Comparison of ENCODE assay signal across 8 mouse cellular contexts in genomic region chr10:128498590-128498989, GRCm38 (mm10). TPM values are rescaled to one million over a fixed set of nuclear protein-coding genes. Genes with fewer than 3 reads are reported as not detected.
DNase-seq lines count a peak whose midpoint lies in the region; ATAC-seq and TF ChIP-seq lines count a peak whose summit lies in the region.

Gene Myl6b, minus strand, starts transcription at chr10:128498685.

- no peaks in the 10 kb centered on the region for H3K9me3 ChIP-seq in G1E (replicated peaks)
- no peaks in the 10 kb centered on the region for H3K9me3 ChIP-seq in forebrain, embryonic 16.5 days (ENCODE audit: control insufficient read depth, low read length)
- no peaks in the 10 kb centered on the region for H3K9me3 ChIP-seq in lung, embryonic 15.5 days

- peak within 1 kb of the TSS; percentile 72 for H3K4me3 ChIP-seq in G1E (ENCODE audit: low read depth, low read length)
- H3K4me3 ChIP-seq in forebrain, embryonic 16.5 days (replicated peaks; ENCODE audit: low read length), result peak within 1 kb of the TSS; percentile 77
- peak within 1 kb of the TSS; percentile 54 for H3K4me3 ChIP-seq in lung, embryonic 15.5 days

- no peak for TF ChIP-seq CTCF in G1E (IDR thresholded peaks at IDR 0.05; ENCODE audit: low read depth, low read length)

- ATAC-seq in G1E (ENCODE audit: extremely low read depth, insufficient number of reproducible peaks, low FRiP score, poor library complexity, severe bottlenecking), result peak; percentile 90
- peak; percentile 70 for ATAC-seq in forebrain, embryonic 16.5 days
- peak; percentile 92 for ATAC-seq in lung, embryonic 15.5 days (ENCODE audit: borderline replicate concordance, extremely low read depth, low FRiP score, low TSS enrichment)

- peak within 1 kb of the TSS; percentile 66 for H3K9ac ChIP-seq in forebrain, embryonic 16.5 days (replicated peaks; ENCODE audit: low read depth, low read length)
- peak within 1 kb of the TSS; percentile 45 for H3K9ac ChIP-seq in lung, embryonic 15.5 days

- peaks cover 40% of the 10 kb centered on the region for H3K36me3 ChIP-seq in G1E (replicated peaks)
- H3K36me3 ChIP-seq in forebrain, embryonic 16.5 days (ENCODE audit: control insufficient read depth, insufficient read depth), result no peaks in the 10 kb centered on the region
- no peaks in the 10 kb centered on the region for H3K36me3 ChIP-seq in lung, embryonic 15.5 days

- H3K27ac ChIP-seq in forebrain, embryonic 16.5 days (ENCODE audit: low read length), result peak within 1 kb of the TSS; percentile 67
- peak within 1 kb of the TSS; percentile 89 for H3K27ac ChIP-seq in lung, embryonic 15.5 days

- WGBS in forebrain, embryonic 16.5 days, result 0% methylated on average over 25 of the region's 27 CpGs
- under 1% methylated on average over 27 of the region's 27 CpGs for WGBS in lung, embryonic 15.5 days

- H3K4me2 ChIP-seq in forebrain, embryonic 16.5 days (ENCODE audit: low read length), result peak within 1 kb of the TSS; percentile 92
- H3K4me2 ChIP-seq in lung, embryonic 15.5 days, result peak within 1 kb of the TSS; percentile 75

- no peaks in the 10 kb centered on the region for H3K27me3 ChIP-seq in G1E (ENCODE audit: insufficient read depth, low read length)
- no peaks in the 10 kb centered on the region for H3K27me3 ChIP-seq in forebrain, embryonic 16.5 days (replicated peaks; ENCODE audit: control insufficient read depth, insufficient read depth, low read length)
- H3K27me3 ChIP-seq in lung, embryonic 15.5 days, result no peaks in the 10 kb centered on the region

- peaks cover 71% of the 10 kb centered on the region for H3K4me1 ChIP-seq in G1E (ENCODE audit: insufficient read depth, low read depth, low read length)
- H3K4me1 ChIP-seq in forebrain, embryonic 16.5 days (replicated peaks; ENCODE audit: control insufficient read depth, insufficient read depth, low read length), result peaks cover 24% of the 10 kb centered on the region
- H3K4me1 ChIP-seq in lung, embryonic 15.5 days, result peaks cover 22% of the 10 kb centered on the region

- peak; percentile 95 for DNase-seq in G1E (ENCODE audit: low spot score)
- DNase-seq in cerebellum, adult 18-20 months, result peak; percentile 96 to 97
- peak; percentile 96 for DNase-seq in heart, postnatal 4 days
- peak; percentile 94 to 95 for DNase-seq in layer of hippocampus, adult 8-10 months (ENCODE audit: low spot score in 2 of 2)
- DNase-seq in ovary, adult 18-20 months (ENCODE audit: low spot score), result peak; percentile 96
- DNase-seq in thymus, postnatal 0 days (ENCODE audit: low spot score), result peak; percentile 97

RNA-seq across cellular contexts. Expression of gene Myl6b, which starts in this region (rescaled TPM):
- total RNA-seq in G1E (2014; fragmentation: Nextera tagmentation), result 11.4 and 13.1 TPM in 2 replicates
- total RNA-seq in G1E (2017), result 1.7 and 2.0 TPM in 2 replicates
- 14.7 and 17.4 TPM in 2 replicates for polyA plus RNA-seq in G1E (2012)
- 5.4 and 5.9 TPM in 2 replicates for polyA plus RNA-seq in forebrain, embryonic 16.5 days (2015; fragmentation: Nextera tagmentation; extraction: Ambion mirVana)
- 1 to 10 TPM; 3.7 TPM for total RNA-seq in heart, postnatal 4 days (2021)
- 10 to 100 TPM; 18.4 to 23.6 (median 22.6) TPM for total RNA-seq in layer of hippocampus, adult 8-10 months (2022)
- 2.9 and 4.3 TPM in 2 replicates for polyA plus RNA-seq in lung, embryonic 15.5 days (2015; fragmentation: Nextera tagmentation; extraction: Ambion mirVana)
- 3.8 and 5.2 TPM in 2 replicates for polyA plus RNA-seq in thymus, postnatal 0 days (2015; fragmentation: Nextera tagmentation; extraction: Ambion mirVana)

Comparison
In these comparisons a context has a peak if more than half of its experiments do, and no peak if none do; other contexts are left out.
1. Peak in every context shown above with its lines: DNase-seq, ATAC-seq, H3K4me3 ChIP-seq and H3K27ac ChIP-seq.